Mouse (Mus musculus): ENCODE measurements at regions not wholly inside any gene's neighbourhood (a gene's known extent, or its start where the extent isn't known, plus 50 kb on each side); places are given as distances from the start of the nearest gene placed in this dataset.

GRCm38 (mm10) chr12:110200471-110200870 lies 78.4 kb upstream of the Dio3 start:
- TF ChIP-seq POLR2A (IDR thresholded peaks at IDR 0.05; ENCODE audit: control insufficient read depth, extremely low read depth, insufficient read depth, low read length, poor library complexity) (no peak), CTCF (IDR thresholded peaks at IDR 0.05; ENCODE audit: borderline replicate concordance, control insufficient read depth, extremely low read depth, insufficient read depth, low read length, poor library complexity) (no peak)

Measured in thymus, adult 2 months (tissue).